Mouse (Mus musculus) hindlimb bud, embryonic 11.5 days (tissue): ENCODE results near the gene Nat8f6.
"Not testable (repeated sequence)": the region's sequence is repeated elsewhere in the genome, so short reads cannot be mapped to it uniquely, and the experiment has no call there.

Experiments
- DNase-seq: peaks from one replicate; pipeline ENCODE4 v3.0.0-alpha.2; 2012; ENCODE audit warnings: low read depth, low spot score; ENCODE audit errors: extremely low spot score

The Nat8f6 gene

DNA sequence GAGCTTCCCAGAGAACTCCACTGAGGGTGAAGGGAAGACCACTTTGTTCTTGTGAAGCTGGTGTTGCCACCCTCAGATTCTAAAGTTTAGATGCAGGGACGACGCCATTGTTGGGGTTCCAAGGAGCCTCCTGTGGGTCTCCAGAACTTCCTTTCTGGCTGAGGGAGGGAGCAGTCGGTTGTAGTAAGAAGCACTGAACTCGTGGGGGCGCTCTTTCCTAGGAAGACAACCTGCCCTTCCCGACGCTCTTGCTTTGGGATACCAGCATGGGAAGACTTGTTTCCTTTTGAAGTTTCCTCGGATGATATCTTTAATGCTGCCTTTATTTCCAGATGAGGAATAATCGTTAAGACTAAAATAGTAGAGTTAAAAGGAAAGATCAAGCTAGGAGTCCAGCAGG is 16.1 kb upstream of the Nat8f6 start:
- DNase-seq: not testable (repeated sequence)

GRCm38 (mm10) chr6:85836098-85836497 is 15.3 kb upstream of the Nat8f6 start:
- DNase-seq: not testable (repeated sequence)

DNA sequence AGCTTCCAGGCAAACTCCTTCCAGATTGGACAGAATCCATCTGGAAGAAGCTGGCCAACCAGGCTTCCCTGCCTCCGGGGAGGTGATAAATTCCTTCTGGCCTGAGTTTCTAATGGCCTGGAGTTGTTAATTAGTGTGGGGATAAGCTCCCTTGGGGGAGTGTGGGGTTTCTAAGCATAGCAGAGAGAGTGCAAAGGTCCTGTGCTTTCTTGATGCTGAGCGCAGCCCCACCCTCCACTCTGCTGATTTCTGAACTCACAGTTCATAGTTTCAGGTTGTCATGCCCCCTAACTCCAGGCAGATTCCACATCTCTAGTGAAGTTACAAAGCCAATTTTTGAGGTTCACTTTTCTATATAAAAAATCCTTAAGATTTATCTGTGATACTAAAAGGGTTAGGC is 14.3 kb upstream of the Nat8f6 start:
- not testable (repeated sequence) for DNase-seq

DNA sequence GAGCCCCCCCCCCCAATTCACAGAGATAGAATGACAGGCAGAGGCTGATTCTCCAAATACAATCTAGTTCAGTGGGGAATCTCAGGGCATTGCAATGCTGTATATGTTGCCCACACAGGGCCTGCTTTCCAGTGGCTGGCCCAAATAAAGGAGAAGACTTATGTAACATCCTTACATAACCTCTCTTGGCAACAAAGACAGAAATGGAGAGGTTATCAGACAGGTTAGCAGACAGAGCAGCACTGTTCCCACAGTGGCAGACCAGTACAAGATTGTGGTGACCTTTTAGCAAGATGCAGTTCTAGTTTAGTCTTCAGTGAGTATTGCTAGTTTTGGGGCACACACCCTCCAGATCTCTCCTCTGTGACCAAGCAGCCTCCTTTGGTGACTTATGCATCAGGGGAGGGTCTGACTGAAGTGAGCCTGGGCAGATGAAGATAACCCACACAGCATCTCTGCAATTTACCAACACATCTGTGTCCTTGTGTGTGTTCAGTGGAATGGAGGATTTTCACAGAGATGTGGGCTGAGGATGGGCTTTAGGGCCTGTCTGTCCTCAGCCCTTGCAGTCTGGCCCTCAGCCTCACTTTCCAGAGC is 13.8 kb upstream of the Nat8f6 start:
- not testable (repeated sequence) for DNase-seq

- DNase-seq: no peak
These were observed 11.1 kb upstream of the Nat8f6 start, which contains the start of gene Nat8 for GRCm38 (mm10) chr6:85831796-85832321. Gene Nat8, minus strand, starts transcription at chr6:85832082.

DNA sequence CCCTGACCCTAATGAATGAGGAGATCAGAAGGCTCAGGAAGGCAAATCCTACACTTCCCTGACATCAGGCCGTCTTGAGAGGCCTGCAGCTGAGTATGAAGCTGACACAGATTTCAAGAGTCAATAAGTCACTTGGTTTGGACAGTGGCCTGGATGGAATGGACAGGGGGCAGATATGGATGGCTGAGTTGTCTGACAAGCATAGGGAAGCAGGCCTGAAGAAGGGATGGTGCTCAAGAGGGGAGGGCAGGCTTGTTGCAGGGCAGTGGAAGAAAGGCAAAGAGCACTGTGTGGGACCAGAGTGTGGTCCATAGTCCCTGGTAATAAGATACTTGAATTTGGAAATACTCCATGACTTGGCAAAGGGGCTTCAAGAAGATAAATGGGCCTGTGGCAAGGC is 8.7 kb upstream of the Nat8f6 start:
- no peak for DNase-seq

DNA sequence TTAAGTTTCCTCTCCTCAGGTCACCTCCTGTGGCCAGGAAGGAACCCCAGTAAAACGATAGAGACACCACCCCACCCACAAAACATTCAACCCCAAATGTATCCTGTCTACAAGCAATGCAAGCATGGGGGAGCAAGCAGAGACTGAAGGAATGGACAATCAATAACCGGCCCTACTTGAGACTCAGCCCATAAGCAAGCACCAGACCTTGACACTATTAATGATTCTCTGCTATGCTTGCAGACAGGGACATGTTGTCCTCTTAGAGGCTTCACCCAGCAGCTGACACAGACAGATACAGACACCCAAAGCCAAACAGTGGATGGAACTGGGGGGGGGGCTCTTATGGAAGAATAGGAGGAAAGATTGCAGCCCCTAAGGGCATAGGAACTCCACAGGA is 5.1 kb upstream of the Nat8f6 start:
- DNase-seq: no peak

- DNase-seq: no peak
These were observed 2.8 kb upstream of the Nat8f6 start for GRCm38 (mm10) chr6:85823382-85824090.

DNA sequence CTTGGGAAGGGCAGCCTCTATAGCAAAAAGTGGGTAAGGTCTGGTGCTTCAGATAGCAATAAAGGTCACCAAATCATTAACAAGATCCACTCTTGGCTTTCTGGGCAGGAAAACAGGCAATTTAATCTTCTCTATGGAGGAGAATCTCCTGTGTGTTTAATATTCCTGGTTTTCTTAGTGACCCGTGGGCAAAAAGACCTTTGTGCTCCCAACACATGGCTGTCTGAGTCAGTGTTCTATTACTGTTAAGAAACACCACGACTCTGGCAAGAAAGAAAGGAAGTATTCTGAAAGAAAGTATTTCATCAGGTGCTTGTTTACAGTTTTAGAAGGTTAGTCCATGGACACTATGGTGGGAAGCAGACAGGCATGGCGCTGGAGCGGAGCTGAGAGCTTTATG is 1.5 kb upstream of the Nat8f6 start:
- no peak for DNase-seq

DNA sequence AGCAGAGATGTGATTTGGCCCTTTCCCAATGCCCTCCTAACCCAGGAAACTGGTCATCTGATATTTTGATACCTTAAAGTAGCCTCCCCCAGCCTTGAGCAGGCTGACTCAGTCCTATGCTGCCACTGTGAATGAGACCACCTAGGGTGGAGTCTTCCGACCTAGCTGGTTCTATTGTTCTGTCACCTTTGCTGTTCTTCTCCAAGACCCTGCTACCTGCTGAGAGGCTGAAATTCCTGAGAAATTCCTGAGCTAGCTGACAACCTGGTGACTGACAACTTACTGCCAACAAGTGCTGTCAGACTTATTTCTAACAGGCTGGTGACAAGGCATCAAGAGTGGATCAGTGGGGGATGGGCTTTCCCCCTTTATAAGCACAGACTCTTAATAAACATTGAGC is 2.4 kb downstream of the Nat8f6 start:
- no peak for DNase-seq

DNA sequence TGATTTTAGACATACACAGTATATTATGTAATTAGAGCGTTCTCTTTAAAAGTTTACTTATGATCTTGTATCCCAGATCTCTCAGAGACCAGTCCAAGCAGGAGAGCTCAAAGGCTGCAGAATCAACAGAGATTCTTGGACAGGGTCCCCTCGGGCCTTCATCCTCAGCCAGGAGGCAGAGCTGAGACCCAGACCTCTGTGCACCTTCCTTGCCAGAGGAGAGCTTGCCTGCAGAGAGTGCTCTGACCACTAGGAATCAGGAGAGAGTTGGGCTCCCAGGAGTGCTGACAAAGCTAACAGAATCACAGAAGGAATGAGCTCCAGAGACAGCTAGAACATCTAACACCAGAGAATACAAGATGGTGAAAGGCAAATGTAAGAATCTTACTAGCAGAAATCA is 7.4 kb downstream of the Nat8f6 start:
- no peak for DNase-seq

DNA sequence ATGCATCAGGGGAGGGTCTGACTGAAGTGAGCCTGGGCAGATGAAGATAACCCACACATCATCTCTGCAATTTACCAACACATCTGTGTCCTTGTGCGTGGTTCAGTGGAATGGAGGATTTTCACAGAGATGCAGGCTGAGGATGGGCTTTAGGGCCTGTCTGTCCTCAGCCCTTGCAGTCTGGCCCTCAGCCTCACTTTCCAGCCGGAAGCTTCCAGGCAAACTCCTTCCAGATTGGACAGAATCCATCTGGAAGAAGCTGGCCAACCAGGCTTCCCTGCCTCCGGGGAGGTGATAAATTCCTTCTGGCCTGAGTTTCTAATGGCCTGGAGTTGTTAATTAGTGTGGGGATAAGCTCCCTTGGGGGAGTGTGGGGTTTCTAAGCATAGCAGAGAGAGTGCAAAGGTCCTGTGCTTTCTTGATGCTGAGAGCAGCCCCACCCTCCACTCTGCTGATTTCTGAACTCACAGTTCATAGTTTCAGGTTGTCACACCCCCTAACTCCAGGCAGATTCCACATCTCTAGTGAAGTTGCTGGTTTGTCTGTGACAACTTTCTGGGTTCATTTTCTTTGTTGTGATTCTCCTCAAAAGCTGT is 9.7 kb downstream of the Nat8f6 start:
- DNase-seq: not testable (repeated sequence)

GRCm38 (mm10) chr6:85810514-85810913 is 10.2 kb downstream of the Nat8f6 start:
- DNase-seq: not testable (repeated sequence)

DNA sequence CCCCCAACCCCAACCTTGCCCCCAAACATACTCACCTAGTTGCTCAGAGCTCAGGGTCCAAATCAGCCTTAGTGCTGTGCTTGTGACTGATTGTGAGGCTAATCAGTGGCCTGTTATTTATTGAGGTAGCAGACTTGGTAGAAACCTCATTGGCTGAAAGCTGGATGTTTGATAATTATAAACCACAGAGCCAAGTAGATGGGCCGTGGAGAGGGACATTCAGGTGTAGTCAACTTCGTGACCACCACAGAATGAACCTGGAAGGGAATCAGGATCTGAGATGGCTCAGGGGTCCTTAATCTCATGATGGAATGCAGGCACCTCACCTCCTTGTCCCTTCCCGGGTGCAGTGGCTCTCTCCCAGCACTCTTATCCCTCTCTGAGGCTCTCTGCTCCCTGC is 11.0 kb downstream of the Nat8f6 start:
- DNase-seq: not testable (repeated sequence)

DNA sequence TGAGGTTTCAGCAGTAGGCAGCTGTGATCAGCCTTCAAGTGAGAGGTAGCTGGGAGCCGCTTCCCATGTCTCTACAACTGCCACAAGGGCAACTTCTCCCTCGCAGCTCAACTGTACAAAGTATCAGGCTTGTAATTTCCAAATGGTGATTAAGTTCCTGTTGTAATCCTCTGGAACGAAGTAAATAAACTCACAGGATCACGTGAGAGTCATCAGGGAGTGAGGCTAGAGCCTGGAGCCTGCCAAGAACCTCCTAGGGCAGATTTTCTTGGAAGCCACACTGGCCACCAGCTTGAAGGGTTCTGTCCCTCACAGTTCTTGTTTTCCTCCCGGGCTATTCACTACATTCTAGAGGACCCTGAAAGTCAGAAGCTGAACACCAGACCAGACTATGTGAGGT is 17.6 kb downstream of the Nat8f6 start:
- not testable (repeated sequence) for DNase-seq

- DNase-seq: not testable (repeated sequence)
These were observed 55.2 kb downstream of the Nat8f6 start, which contains the start of gene Nat8f3 for GRCm38 (mm10) chr6:85765532-85765931. Gene Nat8f3, minus strand, starts transcription at chr6:85765754.

GRCm38 (mm10) chr6:85763127-85764070 is 57.4 kb downstream of the Nat8f6 start:
- DNase-seq: not testable (repeated sequence)

GRCm38 (mm10) chr6:85762678-85763077 is 58.1 kb downstream of the Nat8f6 start:
- DNase-seq: not testable (repeated sequence)
